Mouse (Mus musculus): ENCODE data around the gene Stat6.
"Not testable (repeated sequence)": the region's sequence is repeated elsewhere in the genome, so short reads cannot be mapped to it uniquely, and the experiment has no call there.

GRCm38 (mm10) chr10:127657617-127658016 is 14.8 kb downstream of the Stat6 start:
- not testable (repeated sequence) for TF ChIP-seq GATA1 (IDR thresholded peaks at IDR 0.05; ENCODE audit: borderline replicate concordance, low read length); FLI1 (IDR thresholded peaks at IDR 0.05; ENCODE audit: low read length)

Measured in megakaryocyte, embryonic 14.5 days (primary cell).